Mouse (Mus musculus) kidney, adult 18-20 months (tissue): Measurements from ENCODE around the gene Ctps.
"Not testable (repeated sequence)": the region's sequence is repeated elsewhere in the genome, so short reads cannot be mapped to it uniquely, and the experiment has no call there.

Source experiments
- DNase-seq: peaks from one replicate; pipeline ENCODE4 v3.0.0; 2021

Gene Ctps

GRCm38 (mm10) chr4:120569486-120570437 lies at the start of gene Ctps:
Ctps (minus strand) TSS chr4:120570276.
- DNase-seq: peak; percentile 95

- DNase-seq: no peak
Observed at GRCm38 (mm10) chr4:120616199-120617025, 46.3 kb upstream of the Ctps start.

- DNase-seq: no peak
Observed at GRCm38 (mm10) chr4:120615528-120616081, 45.5 kb upstream of the Ctps start.

- no peak for DNase-seq
Observed at GRCm38 (mm10) chr4:120614644-120615043, 44.6 kb upstream of the Ctps start.

GRCm38 (mm10) chr4:120613691-120614329 lies 43.7 kb upstream of the Ctps start:
- no peak for DNase-seq

- no peak for DNase-seq
Observed at GRCm38 (mm10) chr4:120612304-120613080, 42.4 kb upstream of the Ctps start.

GRCm38 (mm10) chr4:120611005-120611404 lies 40.9 kb upstream of the Ctps start:
- no peak for DNase-seq

- no peak for DNase-seq
Observed at GRCm38 (mm10) chr4:120606941-120607340, 36.9 kb upstream of the Ctps start.

GRCm38 (mm10) chr4:120602669-120603068 lies 32.6 kb upstream of the Ctps start:
- no peak for DNase-seq

GRCm38 (mm10) chr4:120601774-120602173 lies 31.7 kb upstream of the Ctps start:
- DNase-seq: no peak

GRCm38 (mm10) chr4:120598922-120599321 lies 28.8 kb upstream of the Ctps start:
- DNase-seq: no peak

GRCm38 (mm10) chr4:120596210-120596609 lies 26.1 kb upstream of the Ctps start:
- DNase-seq: not testable (repeated sequence)

- DNase-seq: no peak
Observed at GRCm38 (mm10) chr4:120590973-120591372, 20.9 kb upstream of the Ctps start.

GRCm38 (mm10) chr4:120589815-120590422 lies 19.8 kb upstream of the Ctps start:
- peak; percentile 71 for DNase-seq

- DNase-seq: no peak
Observed at GRCm38 (mm10) chr4:120589070-120589469, 19.0 kb upstream of the Ctps start.

GRCm38 (mm10) chr4:120588445-120588844 lies 18.4 kb upstream of the Ctps start, which contains the start of gene Gm8439:
Gm8439 (plus strand) TSS chr4:120588745.
- DNase-seq: no peak

GRCm38 (mm10) chr4:120586986-120587385 lies 16.9 kb upstream of the Ctps start:
- no peak for DNase-seq

- no peak for DNase-seq
Observed at GRCm38 (mm10) chr4:120581711-120582110, 11.6 kb upstream of the Ctps start.

GRCm38 (mm10) chr4:120580894-120581293 lies 10.8 kb upstream of the Ctps start:
- no peak for DNase-seq

- no peak for DNase-seq
Observed at GRCm38 (mm10) chr4:120571691-120572090, 1.6 kb upstream of the Ctps start.

GRCm38 (mm10) chr4:120571070-120571464 lies 991 bp upstream of the Ctps start:
- no peak for DNase-seq
